Mouse (Mus musculus) spleen, postnatal 4 days (tissue): ENCODE data around the gene Gtsf1.
A peak's percentile ranks its signal among the peaks of the same experiment; 100 is the strongest.

Experiments used
- DNase-seq, 2 experiments: peaks; one replicate each; pipeline ENCODE4 v3.0.0; 2022; ENCODE audit warnings: low spot score in 2 of 2

Gtsf1 gene

DNA sequence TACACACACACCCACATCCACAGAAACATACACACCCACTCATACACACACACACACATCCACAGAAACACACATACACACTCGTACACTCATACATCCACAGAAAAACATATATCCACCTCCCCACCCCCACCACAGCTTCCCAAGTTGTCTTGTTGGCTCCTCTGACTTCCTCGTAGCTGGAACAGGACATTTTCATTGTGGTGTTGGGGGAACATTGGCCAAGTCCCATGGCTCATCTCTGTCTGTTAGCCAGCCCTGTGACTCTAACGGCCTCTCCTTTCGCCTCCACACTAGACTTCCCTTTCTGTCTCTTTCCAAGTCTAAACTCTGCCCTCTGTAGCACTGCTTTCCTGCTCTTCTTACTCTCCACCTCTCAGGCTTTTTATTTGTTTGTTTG is 72.5 kb downstream of the Gtsf1 start:
- no peak for DNase-seq

DNA sequence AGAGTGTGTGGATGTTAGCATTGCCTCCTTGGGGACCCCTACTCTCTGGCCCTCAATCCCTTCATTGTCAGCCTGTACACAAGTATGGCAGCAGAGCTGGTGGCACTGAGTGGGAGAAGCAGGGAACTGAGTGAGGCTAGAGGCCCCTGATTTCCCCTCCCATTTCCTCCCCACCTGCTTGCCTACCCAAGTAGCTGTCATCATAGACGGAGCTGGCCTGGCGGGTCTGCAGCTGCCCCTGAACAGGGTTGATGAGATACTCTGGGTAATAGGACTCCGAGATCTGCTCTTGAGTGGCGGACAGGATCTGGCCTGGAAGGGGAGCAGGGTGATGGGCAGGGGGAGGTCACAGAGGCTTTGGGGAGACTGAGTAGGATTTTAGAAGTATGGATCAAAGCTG is 74.1 kb downstream of the Gtsf1 start:
- DNase-seq: no peak

DNA sequence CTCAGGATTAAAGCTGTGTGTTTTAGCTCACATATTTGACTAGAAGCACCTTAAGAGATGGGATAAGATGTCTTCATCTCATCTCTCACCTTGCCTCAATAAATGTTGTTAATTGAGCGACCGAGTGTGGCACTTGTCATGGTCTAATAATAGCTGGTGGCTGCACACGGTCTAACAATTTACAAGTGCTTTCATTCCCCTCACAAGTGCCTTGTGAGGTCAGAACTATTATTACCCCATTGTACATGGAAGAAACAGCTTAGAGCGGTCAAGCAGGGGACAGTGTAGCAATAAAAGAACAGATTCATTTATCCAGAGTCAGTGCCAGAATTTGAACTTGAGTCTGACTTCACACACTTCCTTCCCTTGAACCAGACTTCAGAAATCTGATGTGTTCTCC is 74.8 kb downstream of the Gtsf1 start:
- no peak for DNase-seq

DNA sequence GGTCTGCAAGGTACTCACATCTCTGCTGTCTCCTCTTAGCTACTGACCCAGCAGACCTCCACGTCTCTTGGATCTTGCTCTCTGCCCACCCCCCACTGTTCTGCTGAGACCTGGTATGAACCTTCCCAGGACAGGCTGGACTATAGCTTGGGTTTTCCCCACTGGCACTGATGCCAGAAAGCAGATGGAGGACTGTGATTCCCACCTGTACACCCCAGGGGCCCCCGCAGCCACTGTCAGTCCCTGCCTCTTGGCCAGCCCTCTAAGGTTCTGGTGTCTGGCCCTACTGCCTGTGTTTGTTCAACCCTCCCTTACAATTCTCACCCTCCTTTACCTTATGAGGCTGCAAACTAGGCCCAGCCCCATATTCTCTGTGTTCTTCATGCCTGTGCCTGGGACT is 75.6 kb downstream of the Gtsf1 start:
- DNase-seq: no peak

DNA sequence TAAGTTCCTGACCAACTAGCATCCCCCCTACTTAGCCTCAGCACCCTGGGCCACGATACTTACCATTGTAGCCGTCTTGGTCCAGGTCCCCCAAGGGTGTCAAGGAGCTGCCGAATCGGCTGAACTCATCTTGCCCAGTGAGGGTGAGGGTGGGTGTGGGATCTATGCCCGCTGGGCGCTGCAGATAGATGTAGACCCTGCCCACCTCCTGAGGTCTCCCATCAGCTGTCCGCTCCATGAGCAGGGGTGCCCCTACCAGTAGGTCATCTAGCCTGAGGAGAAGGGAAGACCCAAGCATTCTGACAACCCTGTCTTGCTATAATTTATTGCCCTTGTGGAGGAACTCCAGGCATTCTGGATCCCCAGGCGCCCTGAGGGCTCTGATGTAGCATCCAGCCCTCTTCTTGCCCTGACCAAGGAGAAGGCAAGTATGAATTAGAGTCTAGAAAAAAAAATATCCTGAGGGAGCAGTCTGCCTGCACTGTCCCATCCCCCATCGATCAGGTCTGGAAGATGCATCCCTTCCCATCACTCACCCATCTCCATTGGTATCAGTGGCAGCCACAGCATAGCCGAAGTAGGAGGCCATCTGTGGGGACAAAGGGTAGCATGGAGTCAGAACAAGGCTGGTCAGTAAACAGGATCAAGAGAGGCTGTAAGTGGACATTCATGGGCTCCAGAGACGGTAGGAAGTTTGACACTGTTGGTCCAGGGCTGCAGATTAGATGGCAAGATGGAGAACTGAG is 76.6 kb downstream of the Gtsf1 start:
- no peak for DNase-seq

DNA sequence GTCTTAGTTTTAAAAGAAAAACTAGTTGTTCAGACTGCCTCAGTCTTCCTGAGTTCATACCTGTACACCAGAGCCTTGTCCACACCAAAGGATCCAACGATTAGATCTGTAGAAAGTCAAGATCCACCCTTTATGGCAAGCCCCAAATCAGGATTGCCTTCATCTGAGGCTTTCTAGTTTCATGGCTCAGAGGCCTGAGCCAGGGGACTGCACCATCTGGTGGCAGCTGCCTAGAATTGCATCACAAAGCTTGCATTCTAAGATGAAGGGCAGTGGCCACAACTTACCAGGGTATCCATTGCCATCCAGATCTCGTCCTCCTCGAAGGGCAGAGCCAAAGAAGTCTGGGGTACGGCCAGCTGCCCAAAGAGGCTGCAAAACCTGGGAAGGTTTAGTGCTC is 77.4 kb downstream of the Gtsf1 start:
- DNase-seq: peak; percentile 47 to 79
